Mouse (Mus musculus) embryonic facial prominence, embryonic 11.5 days (tissue): Measurements from ENCODE around the gene Olfr119. TPM values are rescaled to one million over a fixed set of nuclear protein-coding genes. Genes with fewer than 3 reads are reported as not detected.
"Not testable (repeated sequence)": the region's sequence is repeated elsewhere in the genome, so short reads cannot be mapped to it uniquely, and the experiment has no call there.

Experiments
- ATAC-seq: fragments of 200-750 bp; cut with Nextera tagmentation; replicated peaks from 2 replicates; pipeline ENCODE4 v1.8.0; 2017; ENCODE audit warnings: low read depth; ENCODE audit not compliant: insufficient number of reproducible peaks, low FRiP score, low TSS enrichment
- DNase-seq: peaks from one replicate; pipeline ENCODE4 v3.0.0-alpha.2; 2015; ENCODE audit warnings: low spot score
- H3K27ac ChIP-seq: fragments of 300-500 bp; sonication (generic); replicated peaks from 2 replicates; pipeline ENCODE4 v1.5.1; 2014; ENCODE audit warnings: mild to moderate bottlenecking, low read depth, low read length, control low read depth
- H3K27me3 ChIP-seq: fragments of 300-500 bp; sonication (generic); 2 replicates; pipeline ENCODE4 v1.6.1; 2014; ENCODE audit warnings: mild to moderate bottlenecking, low read length, moderate library complexity, mixed read lengths; ENCODE audit not compliant: control insufficient read depth, insufficient read depth
- H3K36me3 ChIP-seq: fragments of 300-500 bp; sonication (generic); replicated peaks from 2 replicates; pipeline ENCODE4 v1.6.1; 2014; ENCODE audit warnings: low read depth, mild to moderate bottlenecking, low read length, moderate library complexity, mixed read lengths; ENCODE audit not compliant: control insufficient read depth, insufficient read depth
- H3K4me1 ChIP-seq: fragments of 300-500 bp; sonication (generic); 2 replicates; pipeline ENCODE4 v1.6.1; 2014; ENCODE audit warnings: low read length, mixed read lengths; ENCODE audit not compliant: control insufficient read depth, insufficient read depth
- H3K4me2 ChIP-seq: fragments of 300-500 bp; sonication (generic); 2 replicates; pipeline ENCODE4 v1.6.1; 2014; ENCODE audit warnings: low read depth, mild to moderate bottlenecking, control low read depth, low read length, moderate library complexity
- H3K4me3 ChIP-seq: fragments of 300-500 bp; sonication (generic); 2 replicates; pipeline ENCODE4 v1.5.1; 2014; ENCODE audit warnings: low read depth, low read length, control low read depth
- H3K9ac ChIP-seq: fragments of 300-500 bp; sonication (generic); replicated peaks from 2 replicates; pipeline ENCODE4 v1.6.1; 2014; ENCODE audit warnings: mild to moderate bottlenecking, control low read depth, low read length
- H3K9me3 ChIP-seq: fragments of 300-500 bp; sonication (generic); replicated peaks from 2 replicates; pipeline ENCODE4 v1.6.1; 2016; ENCODE audit warnings: mild to moderate bottlenecking, low read length, inconsistent platforms, mixed read lengths; ENCODE audit not compliant: control insufficient read depth
- WGBS: fragments of 180-500 bp; shearing (Covaris S2); extraction: QIAGEN DNeasy Blood & Tissue Kit; methylation state at CpG from one replicate; pipeline ENCODE4 v1.1.7; 2014; 5-methylcytosine and 5-hydroxymethylcytosine counted together
- polyA plus RNA-seq: library from polyadenylated mRNA; unstranded; fragments of >200 nt; fragmentation: Nextera tagmentation; extraction: Ambion mirVana; gene quantifications from 2 replicates; pipeline ENCODE4 v1.2.1, GENCODE M21; 2014

The Olfr119 gene
- polyA plus RNA-seq, result not detected in 2 replicates

DNA sequence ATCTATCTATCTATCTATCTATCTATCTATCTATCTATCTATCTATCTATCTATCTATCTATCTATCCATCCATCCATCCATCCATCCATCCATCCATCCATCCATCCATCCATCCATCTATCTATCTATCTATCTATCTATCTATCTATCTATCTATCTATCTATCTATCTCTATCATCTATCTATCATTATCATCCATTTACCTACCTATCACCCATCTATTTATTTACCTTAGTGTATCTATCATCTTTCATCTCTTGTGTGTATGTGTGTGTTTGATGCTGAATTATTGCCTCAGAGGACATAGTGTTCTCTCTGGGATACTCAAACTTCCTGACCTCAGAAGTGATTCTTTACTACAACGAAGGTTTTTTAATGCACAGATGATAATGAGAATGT, at the start of gene Olfr119:
Olfr119 (plus strand) TSS at position 301 of the 400 bp plus-strand sequence.
- H3K36me3 ChIP-seq, H3K4me2 ChIP-seq, H3K27ac ChIP-seq, H3K4me1 ChIP-seq, H3K27me3 ChIP-seq, H3K9me3 ChIP-seq, H3K4me3 ChIP-seq, ATAC-seq, DNase-seq, H3K9ac ChIP-seq: not testable (repeated sequence)
- 74% methylated on average over 1 of the region's 1 CpGs for whole genome bisulfite sequencing

DNA sequence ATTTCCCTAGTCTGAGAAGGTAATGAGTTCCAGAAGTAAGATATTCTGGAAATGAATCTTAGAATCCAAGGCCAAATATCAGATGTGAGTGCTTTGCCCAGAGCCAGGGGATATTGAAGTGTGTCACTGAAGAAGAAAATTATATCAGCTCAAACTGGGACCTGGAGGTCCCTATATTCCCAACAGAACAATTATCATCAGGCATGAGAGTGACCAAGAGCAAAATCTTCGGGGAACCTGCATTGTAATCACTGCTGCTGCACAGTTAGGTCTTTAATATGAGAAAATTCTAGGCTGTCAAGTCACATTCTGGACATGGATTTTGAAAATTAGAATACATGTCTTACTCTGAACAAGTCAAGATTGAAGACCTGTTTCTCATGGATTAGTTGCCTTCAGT, 32.7 kb upstream of the Olfr119 start, which contains the start of gene Olfr117:
Olfr117 (minus strand) TSS at position 101 of the 400 bp plus-strand sequence.
- no peaks in the 10 kb centered on the region for H3K4me1 ChIP-seq
- H3K27ac ChIP-seq, result no peak within 1 kb of the TSS
- no peak within 1 kb of the TSS for H3K4me2 ChIP-seq
- no peak within 1 kb of the TSS for H3K4me3 ChIP-seq
- no peak within 1 kb of the TSS for H3K9ac ChIP-seq
- DNase-seq (no peak), ATAC-seq (no peak)
- H3K36me3 ChIP-seq, result no peaks in the 10 kb centered on the region
- H3K9me3 ChIP-seq, result no peaks in the 10 kb centered on the region
- H3K27me3 ChIP-seq, result no peaks in the 10 kb centered on the region
- 55% methylated on average over 1 of the region's 1 CpGs for WGBS

DNA sequence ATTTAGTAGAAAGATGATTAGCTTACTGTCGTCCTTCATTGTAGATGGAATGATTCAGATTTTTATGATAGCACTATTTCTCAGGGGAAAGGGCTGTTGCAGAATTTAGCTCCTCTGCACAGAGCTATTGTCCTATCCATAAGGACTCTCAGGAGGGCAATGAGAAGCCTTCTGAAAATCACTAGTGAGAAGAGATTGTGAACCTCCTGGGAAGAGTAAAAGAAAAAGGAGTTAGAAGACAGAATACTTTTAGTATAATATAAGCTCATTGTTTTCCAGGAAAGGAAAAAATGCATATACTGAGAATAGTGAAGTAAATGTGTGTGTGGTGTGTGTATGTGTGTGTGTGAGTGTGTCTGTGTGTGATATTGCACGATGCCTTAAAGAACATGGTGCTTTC, 29.7 kb upstream of the Olfr119 start, which contains the start of gene Olfr118:
Olfr118 (plus strand) TSS at position 301 of the 400 bp plus-strand sequence.
- Histone ChIP-seq H3K27ac (no peak within 1 kb of the TSS), H3K4me2 (no peak within 1 kb of the TSS), H3K36me3 (no peaks in the 10 kb centered on the region), H3K27me3 (no peaks in the 10 kb centered on the region), H3K9ac (no peak within 1 kb of the TSS), H3K9me3 (no peaks in the 10 kb centered on the region), H3K4me1 (no peaks in the 10 kb centered on the region), H3K4me3 (no peak within 1 kb of the TSS)
- ATAC-seq (no peak), DNase-seq (no peak)
- WGBS, result 68% methylated on average over 2 of the region's 2 CpGs

DNA sequence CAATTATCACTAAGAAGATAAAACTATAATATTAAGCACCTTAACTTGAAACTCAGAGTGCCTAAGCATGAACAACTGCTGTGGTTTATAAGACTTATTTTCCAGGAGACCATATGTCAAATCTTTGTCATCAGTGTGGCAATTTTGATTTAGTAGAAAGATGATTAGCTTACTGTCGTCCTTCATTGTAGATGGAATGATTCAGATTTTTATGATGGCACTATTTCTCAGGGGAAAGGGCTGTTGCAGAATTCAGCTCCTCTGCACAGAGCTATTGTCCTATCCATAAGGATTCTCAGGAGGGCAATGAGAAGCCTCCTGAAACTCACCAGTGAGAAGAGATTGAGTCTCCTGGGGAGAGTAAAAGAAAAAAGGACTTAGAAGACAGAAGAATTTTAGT, 25.1 kb downstream of the Olfr119 start, which contains the start of gene Olfr120:
Olfr120 (plus strand) TSS at position 301 of the 400 bp plus-strand sequence.
- Histone ChIP-seq H3K36me3 (no peaks in the 10 kb centered on the region), H3K9ac (no peak within 1 kb of the TSS), H3K4me3 (no peak within 1 kb of the TSS), H3K4me1 (no peaks in the 10 kb centered on the region), H3K9me3 (no peaks in the 10 kb centered on the region), H3K4me2 (no peak within 1 kb of the TSS), H3K27me3 (no peaks in the 10 kb centered on the region), H3K27ac (no peak within 1 kb of the TSS)
- no peak for DNase-seq
- ATAC-seq, result no peak
- 59% methylated on average over 1 of the region's 1 CpGs for WGBS

DNA sequence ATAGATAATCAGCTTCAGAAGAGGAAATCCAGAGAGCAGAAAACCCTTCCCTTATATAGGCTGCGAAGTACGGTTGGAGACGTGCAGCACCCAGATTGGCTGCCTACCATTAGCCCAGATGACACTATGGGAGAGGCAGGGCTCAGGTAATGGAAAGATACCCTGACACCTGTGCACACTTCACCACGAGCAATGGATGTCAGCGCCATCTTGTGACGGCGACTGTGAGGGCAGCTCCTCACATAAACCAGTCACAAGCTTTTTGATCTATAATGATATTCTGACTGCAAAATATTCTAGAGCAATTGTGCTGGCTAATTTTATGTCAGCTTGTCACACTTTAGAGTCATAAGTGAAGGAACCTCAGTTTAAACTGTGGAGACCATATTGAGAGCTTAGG, 41.7 kb downstream of the Olfr119 start:
- no peaks in the 10 kb centered on the region for H3K4me1 ChIP-seq
- WGBS, result 59% methylated on average over 7 of the region's 7 CpGs
- no peak overlapping the region for H3K9ac ChIP-seq
- no peaks in the 10 kb centered on the region for H3K36me3 ChIP-seq
- H3K4me3 ChIP-seq, result no peak overlapping the region
- no peaks in the 10 kb centered on the region for H3K27me3 ChIP-seq
- ATAC-seq (no peak), DNase-seq (no peak)
- H3K27ac ChIP-seq, result no peak overlapping the region
- no peaks in the 10 kb centered on the region for H3K9me3 ChIP-seq
- no peak overlapping the region for H3K4me2 ChIP-seq

Other genes starting within 250 kb of the Olfr119 start
- gene Olfr109, start 237.6 kb upstream of the Olfr119 start, polyA plus RNA-seq, result not detected in 2 replicates
- not detected in 2 replicates for gene H2-M2, start 213.0 kb upstream of the Olfr119 start, polyA plus RNA-seq
- gene Olfr110, start 204.1 kb upstream of the Olfr119 start, polyA plus RNA-seq, result not detected in 2 replicates
- not detected in 2 replicates for gene Olfr111, start 188.5 kb upstream of the Olfr119 start, polyA plus RNA-seq
- not detected in 2 replicates for gene Olfr112, start 127.1 kb upstream of the Olfr119 start, polyA plus RNA-seq
- not detected in 2 replicates for gene Olfr113, start 118.9 kb upstream of the Olfr119 start, polyA plus RNA-seq
- gene Olfr114, start 103.8 kb upstream of the Olfr119 start, polyA plus RNA-seq, result not detected in 2 replicates
- gene Olfr115, start 69.5 kb upstream of the Olfr119 start, polyA plus RNA-seq, result not detected in 2 replicates
- gene Olfr116, start 69.4 kb upstream of the Olfr119 start, polyA plus RNA-seq, result not detected in 2 replicates
- gene Olfr117, start 32.8 kb upstream of the Olfr119 start, polyA plus RNA-seq, result not detected in 2 replicates
- not detected in 2 replicates for gene Olfr118, start 29.6 kb upstream of the Olfr119 start, polyA plus RNA-seq
- not detected in 2 replicates for gene Olfr120, start 25.2 kb downstream of the Olfr119 start, polyA plus RNA-seq
- not detected in 2 replicates for gene Olfr121, start 52.3 kb downstream of the Olfr119 start, polyA plus RNA-seq
- gene Olfr122, start 72.0 kb downstream of the Olfr119 start, polyA plus RNA-seq, result not detected in 2 replicates
- not detected in 2 replicates for gene Olfr123, start 97.0 kb downstream of the Olfr119 start, polyA plus RNA-seq
- not detected in 2 replicates for gene Olfr124, start 103.3 kb downstream of the Olfr119 start, polyA plus RNA-seq
- gene Olfr125, start 136.4 kb downstream of the Olfr119 start, polyA plus RNA-seq, result not detected in 2 replicates
- not detected in 2 replicates for gene Olfr126, start 150.9 kb downstream of the Olfr119 start, polyA plus RNA-seq
- gene Olfr127, start 203.9 kb downstream of the Olfr119 start, polyA plus RNA-seq, result not detected in 2 replicates
- gene Olfr128, start 224.0 kb downstream of the Olfr119 start, polyA plus RNA-seq, result not detected in 2 replicates